Mouse (Mus musculus) lung, adult 2 months (tissue): Measurements from ENCODE around the gene Gatd1.

Experiments
- CTCF ChIP-seq: fragments of 200-500 bp; IDR thresholded peaks from 2 replicates; pipeline ENCODE4 v1.5.1; 2011; ENCODE audit warnings: mild to moderate bottlenecking, low read length, control low read depth; ENCODE audit not compliant: insufficient read depth
- POLR2A ChIP-seq: fragments of 200-500 bp; IDR thresholded peaks from 2 replicates; pipeline ENCODE4 v1.6.1; 2011; ENCODE audit warnings: low read depth, mild to moderate bottlenecking, control low read depth, low read length, borderline replicate concordance; ENCODE audit errors: extremely low read depth

DNA sequence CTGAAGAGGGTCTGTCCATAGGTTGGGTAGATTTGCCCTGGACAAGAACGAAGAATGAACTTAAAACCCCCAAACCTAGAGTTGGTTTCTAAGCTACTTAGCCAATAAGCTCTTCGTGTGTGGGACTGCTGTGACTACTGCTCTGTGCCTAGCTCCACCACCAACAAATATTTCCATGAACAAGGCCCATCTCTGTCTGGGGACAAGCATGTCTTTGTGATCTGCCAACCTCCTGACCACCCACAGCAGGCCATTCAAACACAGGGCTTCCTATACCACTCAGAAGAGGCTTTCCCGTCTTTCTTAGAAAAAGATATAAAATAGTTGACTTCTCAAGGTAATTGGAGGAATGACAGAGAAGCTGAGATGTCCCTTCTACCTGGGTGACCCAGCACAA lies 48.9 kb downstream of the Gatd1 start:
- no peak for TF ChIP-seq CTCF
- TF ChIP-seq POLR2A = no peak
